Mouse (Mus musculus): ENCODE measurements around the gene Sox11.

DNA sequence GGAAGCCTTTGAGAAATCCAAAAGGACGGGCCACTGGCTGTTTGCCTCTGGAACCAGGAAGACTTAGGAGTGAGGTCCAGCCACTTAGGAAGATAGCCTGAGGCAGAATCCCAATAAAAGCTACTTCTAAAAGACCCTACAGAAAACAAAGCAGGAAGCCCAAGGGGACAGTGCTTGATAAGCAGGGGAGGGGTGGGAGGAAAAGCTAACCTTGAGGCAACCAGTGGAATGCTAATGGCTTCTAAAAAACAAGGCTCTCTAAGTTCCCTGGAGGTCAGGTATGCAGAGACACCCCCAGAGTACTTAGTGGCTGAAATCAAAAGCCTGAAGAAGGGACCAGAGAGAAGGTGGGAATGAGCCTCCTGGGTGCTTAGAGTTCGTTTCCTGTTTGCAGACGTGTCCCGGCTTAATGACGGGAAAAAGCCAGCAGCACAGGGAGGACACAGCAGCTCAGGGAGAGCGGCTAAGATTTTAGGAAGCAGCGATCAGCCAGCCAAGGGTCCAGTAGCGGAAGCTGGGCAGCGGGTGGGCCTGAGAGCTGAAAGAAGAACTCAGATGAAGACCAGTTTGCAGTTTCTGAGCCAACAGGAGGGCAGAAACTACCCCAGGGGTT, 30.4 kb downstream of the Sox11 start:
- TF ChIP-seq GATA1 (IDR thresholded peaks at IDR 0.05; ENCODE audit: borderline replicate concordance, low read length) = no peak
- TF ChIP-seq FLI1 (IDR thresholded peaks at IDR 0.05; ENCODE audit: low read length) = no peak
